In the genomic region with DNA sequence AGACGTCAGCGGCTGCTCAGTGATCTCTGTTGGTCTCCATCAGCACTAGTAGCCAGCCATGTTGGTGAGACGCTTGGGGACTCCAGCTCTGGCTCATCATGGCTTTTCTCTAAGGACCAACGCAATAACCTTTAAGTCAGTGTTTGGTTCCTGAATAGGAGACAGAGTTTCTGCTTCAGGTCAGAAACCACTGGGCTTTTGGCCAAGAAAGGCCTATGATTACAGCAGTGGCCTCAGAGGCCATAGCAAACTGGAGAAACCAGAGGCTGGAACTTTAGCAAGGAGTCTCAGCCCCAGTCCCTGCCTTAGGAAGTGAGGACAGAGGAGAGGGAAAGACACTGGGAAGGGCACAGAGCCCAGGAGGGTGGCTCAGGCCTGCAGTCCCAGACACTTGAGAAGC, we compare ENCODE assay signal across 28 mouse cellular contexts. TPM values are rescaled to one million over a fixed set of nuclear protein-coding genes. Genes with fewer than 3 reads are reported as not detected.
DNase-seq lines count a peak whose midpoint lies in the region; ATAC-seq and TF ChIP-seq lines count a peak whose summit lies in the region.
"Had no signal": no experiment of that assay in that cellular context is flagged by ENCODE, and none has a peak within 500 bp of the region (broad histone marks: within the 10 kb centered on the region; RNA-seq: fewer than 3 reads in every experiment).

No protein-coding gene starts in this region.

- no peak overlapping the region for H3K4me2 ChIP-seq in kidney, embryonic 16.5 days (replicated peaks; ENCODE audit: low read depth, low read length)
- no peak overlapping the region for H3K4me2 ChIP-seq in liver, embryonic 12.5 days
- H3K4me2 ChIP-seq: embryonic facial prominence, embryonic 13.5 days; forebrain, embryonic 12.5 days; heart, embryonic 15.5 days; hindbrain, embryonic 15.5 days; liver, embryonic 15.5 days; midbrain, embryonic 15.5 days; neural tube, embryonic 12.5 days had no signal

- intact Hi-C loops in left cerebral cortex, postnatal 36 days (cut with DNase I): loop anchor here (1.0 kb wide), 1 partner anchor 41 kb away; no protein-coding TSS in a partner anchor

- H3K79me2 ChIP-seq in liver, adult 2 months (ENCODE audit: control insufficient read depth, insufficient read depth, low read length): no peaks in the 10 kb centered on the region

- no peak for TF ChIP-seq CTCF in liver, adult 2 months (IDR thresholded peaks at IDR 0.05; ENCODE audit: low read depth, low read length)

- no peak for TF ChIP-seq POLR2A in liver, adult 2 months (IDR thresholded peaks at IDR 0.05; ENCODE audit: extremely low read depth, insufficient read depth, low read length)

- no peaks in the 10 kb centered on the region for H3K9me3 ChIP-seq in kidney, embryonic 16.5 days (ENCODE audit: low read length)
- H3K9me3 ChIP-seq in liver, embryonic 12.5 days (replicated peaks): no peaks in the 10 kb centered on the region
- H3K9me3 ChIP-seq: embryonic facial prominence, embryonic 13.5 days; forebrain, embryonic 12.5 days; heart, embryonic 15.5 days; hindbrain, embryonic 15.5 days; liver, embryonic 15.5 days; midbrain, embryonic 15.5 days; neural tube, embryonic 12.5 days had no signal

- no peak overlapping the region; the same call in 1 of the 2 replicates for H3K9ac ChIP-seq in kidney, embryonic 16.5 days (replicated peaks; ENCODE audit: low read length)
- no peak overlapping the region for H3K9ac ChIP-seq in liver, adult 2 months (ENCODE audit: low read depth, low read length)
- no peak overlapping the region for H3K9ac ChIP-seq in liver, embryonic 12.5 days
- H3K9ac ChIP-seq: embryonic facial prominence, embryonic 13.5 days; forebrain, embryonic 12.5 days; heart, embryonic 15.5 days; hindbrain, embryonic 15.5 days; liver, embryonic 15.5 days; midbrain, embryonic 15.5 days; neural tube, embryonic 12.5 days had no signal

- 86% methylated on average over 4 of the region's 4 CpGs for whole genome bisulfite sequencing in kidney, embryonic 16.5 days
- 73% methylated on average over 4 of the region's 4 CpGs for WGBS in liver, adult 2 months
- WGBS in liver, embryonic 12.5 days (ENCODE audit: insufficient replicate concordance): 86% methylated on average over 4 of the region's 4 CpGs

- H3K27me3 ChIP-seq in kidney, embryonic 16.5 days (ENCODE audit: insufficient read depth, low read length): no peaks in the 10 kb centered on the region
- no peaks in the 10 kb centered on the region for H3K27me3 ChIP-seq in liver, adult 2 months (ENCODE audit: control insufficient read depth, insufficient read depth, low read length)
- H3K27me3 ChIP-seq in liver, embryonic 12.5 days (replicated peaks): peaks cover 3% of the 10 kb centered on the region; the same call in 1 of the 2 replicates
- H3K27me3 ChIP-seq: embryonic facial prominence, embryonic 13.5 days; forebrain, embryonic 12.5 days; heart, embryonic 15.5 days; hindbrain, embryonic 15.5 days; liver, embryonic 15.5 days; midbrain, embryonic 15.5 days; neural tube, embryonic 12.5 days; Patski had no signal

- ATAC-seq in kidney, embryonic 16.5 days (ENCODE audit: low FRiP score, low TSS enrichment): no peak
- no peak for ATAC-seq in liver, embryonic 12.5 days
- ATAC-seq: CD4-positive, CD25-positive, alpha-beta regulatory T cell, adult 4 months; midbrain, embryonic 15.5 days; Patski had no signal

- no peak overlapping the region for H3K27ac ChIP-seq in kidney, embryonic 16.5 days (ENCODE audit: low read length)
- no peak overlapping the region; the same call in 1 of the 2 replicates for H3K27ac ChIP-seq in liver, adult 2 months (replicated peaks; ENCODE audit: insufficient read depth, low read depth, low read length)
- no peak overlapping the region for H3K27ac ChIP-seq in liver, embryonic 12.5 days
- H3K27ac ChIP-seq: embryonic facial prominence, embryonic 13.5 days; forebrain, embryonic 12.5 days; heart, adult 2 months; heart, embryonic 15.5 days; hindbrain, embryonic 15.5 days; liver, embryonic 15.5 days; macrophage; midbrain, embryonic 15.5 days; neural tube, embryonic 12.5 days had no signal

- no peak overlapping the region for H3K4me3 ChIP-seq in kidney, embryonic 16.5 days (ENCODE audit: low read length)
- H3K4me3 ChIP-seq in liver, adult 2 months (ENCODE audit: insufficient read depth, low read depth, low read length): no peak overlapping the region
- no peak overlapping the region for H3K4me3 ChIP-seq in liver, embryonic 12.5 days
- H3K4me3 ChIP-seq: embryonic facial prominence, embryonic 13.5 days; erythroblast, embryonic 14.5 days; forebrain, embryonic 12.5 days; heart, adult 2 months; heart, embryonic 15.5 days; hindbrain, embryonic 15.5 days; liver, embryonic 15.5 days; midbrain, embryonic 15.5 days; neural tube, embryonic 12.5 days had no signal

- DNase-seq in adrenal gland, adult 2 months: peak; percentile 60
- no peak for DNase-seq in adrenal gland, postnatal 25 days
- DNase-seq in kidney, adult 18-20 months: peak; percentile 26
- DNase-seq in liver, adult 2 months (ENCODE audit: extremely low read depth, low read depth, low spot score): peak; percentile 78
- no peak for DNase-seq in testis, postnatal 14 days (ENCODE audit: low spot score)
- DNase-seq in left cerebral cortex, postnatal 36 days (ENCODE audit: low spot score in 2 of 2): no peak
- DNase-seq: cerebellum, adult 2 months; cerebellum, postnatal 36 days; embryo, embryonic 11 days; gastrocnemius, postnatal 25 days; heart, adult 2 months; heart, postnatal 4 days; layer of hippocampus, adult 9-11 months; right cerebral cortex, postnatal 25 days; thymus, postnatal 36 days had no signal

- peaks cover 13% of the 10 kb centered on the region; the same call in 1 of the 2 replicates for H3K4me1 ChIP-seq in kidney, embryonic 16.5 days (ENCODE audit: insufficient read depth, low read length)
- H3K4me1 ChIP-seq in liver, adult 2 months (ENCODE audit: control insufficient read depth, insufficient read depth, low read length): peaks cover 18% of the 10 kb centered on the region
- peaks cover 42% of the 10 kb centered on the region for H3K4me1 ChIP-seq in liver, embryonic 12.5 days
- H3K4me1 ChIP-seq: hindbrain, embryonic 15.5 days; neural tube, embryonic 12.5 days had no signal

- H3K36me3 ChIP-seq in kidney, embryonic 16.5 days (ENCODE audit: insufficient read depth, low read length): no peaks in the 10 kb centered on the region
- no peaks in the 10 kb centered on the region for H3K36me3 ChIP-seq in liver, adult 2 months (ENCODE audit: control insufficient read depth, insufficient read depth, low read length)
- no peaks in the 10 kb centered on the region for H3K36me3 ChIP-seq in liver, embryonic 12.5 days
- H3K36me3 ChIP-seq: embryonic facial prominence, embryonic 13.5 days; forebrain, embryonic 12.5 days; heart, embryonic 15.5 days; hindbrain, embryonic 15.5 days; liver, embryonic 15.5 days; midbrain, embryonic 15.5 days; neural tube, embryonic 12.5 days had no signal

RNA-seq across cellular contexts. Expression of a gene that starts 15.3 kb away (rescaled TPM):
- total RNA-seq in adrenal gland, adult 2 months (2021): 100 to 1,000 TPM; 158 to 185 TPM
- 225 and 227 TPM in 2 replicates for polyA plus RNA-seq in adrenal gland, adult 2 months (2012; rRNA removed)
- total RNA-seq in adrenal gland, postnatal 25 days (2021): 157 and 167 TPM in 2 replicates
- polyA plus RNA-seq in kidney, embryonic 16.5 days (2015; fragmentation: Nextera tagmentation; extraction: Ambion mirVana): 13.4 and 13.7 TPM in 2 replicates
- total RNA-seq in liver, adult 2 months (2014; rRNA removed): 26.5 and 42.6 TPM in 2 replicates
- 152 and 163 TPM in 2 replicates for polyA plus RNA-seq in liver, adult 2 months (2012; rRNA removed)
- 5.6 and 5.9 TPM in 2 replicates for polyA plus RNA-seq in liver, embryonic 12.5 days (2016; fragmentation: Nextera tagmentation; extraction: Ambion mirVana)
- 10 to 100 TPM; 30.7 to 38.5 TPM for total RNA-seq in left cerebral cortex, postnatal 36 days (2021)

RNA-seq across cellular contexts. Expression of a gene that starts 32.8 kb away (rescaled TPM):
- 10 to 100 TPM in 1 of 2 experiments, 1 to 10 TPM in 1; 7.9 to 13.0 TPM for total RNA-seq in adrenal gland, adult 2 months (2021)
- polyA plus RNA-seq in adrenal gland, adult 2 months (2012; rRNA removed): 13.1 and 14.8 TPM in 2 replicates
- 10.0 and 12.0 TPM in 2 replicates for total RNA-seq in adrenal gland, postnatal 25 days (2021)
- polyA plus RNA-seq in kidney, embryonic 16.5 days (2015; fragmentation: Nextera tagmentation; extraction: Ambion mirVana): 16.8 and 18.3 TPM in 2 replicates
- total RNA-seq in liver, adult 2 months (2014; rRNA removed): 4.6 and 9.9 TPM in 2 replicates
- 5.8 and 9.6 TPM in 2 replicates for polyA plus RNA-seq in liver, adult 2 months (2012; rRNA removed)
- polyA plus RNA-seq in liver, embryonic 12.5 days (2016; fragmentation: Nextera tagmentation; extraction: Ambion mirVana): 10.3 and 11.4 TPM in 2 replicates
- 1 to 10 TPM; 6.0 to 7.1 TPM for total RNA-seq in left cerebral cortex, postnatal 36 days (2021)

RNA-seq across cellular contexts. Expression of a gene that starts 49.4 kb away (rescaled TPM):
- 10 to 100 TPM; 77.2 to 99.3 TPM for total RNA-seq in adrenal gland, adult 2 months (2021)
- 252 and 304 TPM in 2 replicates for polyA plus RNA-seq in adrenal gland, adult 2 months (2012; rRNA removed)
- total RNA-seq in adrenal gland, postnatal 25 days (2021): 92.6 and 109 TPM in 2 replicates
- 16.6 and 19.1 TPM in 2 replicates for polyA plus RNA-seq in kidney, embryonic 16.5 days (2015; fragmentation: Nextera tagmentation; extraction: Ambion mirVana)
- 9.3 and 13.2 TPM in 2 replicates for total RNA-seq in liver, adult 2 months (2014; rRNA removed)
- 26.5 and 45.6 TPM in 2 replicates for polyA plus RNA-seq in liver, adult 2 months (2012; rRNA removed)
- polyA plus RNA-seq in liver, embryonic 12.5 days (2016; fragmentation: Nextera tagmentation; extraction: Ambion mirVana): 5.8 and 6.5 TPM in 2 replicates
- 100 to 1,000 TPM; 128 to 158 TPM for total RNA-seq in left cerebral cortex, postnatal 36 days (2021)

Comparison
In these comparisons a context has a peak if more than half of its experiments do, and no peak if none do; other contexts are left out.
1. DNase-seq: peak in adrenal gland, adult 2 months (single experiment), kidney, adult 18-20 months (single experiment) and liver, adult 2 months (single experiment); none in adrenal gland, postnatal 25 days (single experiment), testis, postnatal 14 days (single experiment) and left cerebral cortex, postnatal 36 days (0 of 2).